Comparison of ENCODE assay signal across 10 mouse cellular contexts in genomic region chr17:75463223-75463622, GRCm38 (mm10). TPM values are rescaled to one million over a fixed set of nuclear protein-coding genes. Genes with fewer than 3 reads are reported as not detected.
DNase-seq lines count a peak whose midpoint lies in the region; ATAC-seq and TF ChIP-seq lines count a peak whose summit lies in the region.
"Not testable (repeated sequence)": the region's sequence is repeated elsewhere in the genome, so short reads cannot be mapped to it uniquely, and the experiment has no call there.
"Had no signal": no experiment of that assay in that cellular context is flagged by ENCODE, and none has a peak within 500 bp of the region (broad histone marks: within the 10 kb centered on the region; RNA-seq: fewer than 3 reads in every experiment).

No protein-coding gene starts in this region.

- not testable (repeated sequence) for H3K9me3 ChIP-seq in CH12.LX (replicated peaks; ENCODE audit: low read length); lung, embryonic 15.5 days; lung, embryonic 16.5 days (ENCODE audit: control insufficient read depth, low read length)

- 93% methylated on average over 1 of the region's 1 CpGs for WGBS in heart, adult 2 months
- WGBS in lung, embryonic 15.5 days, result 91% methylated on average over 1 of the region's 1 CpGs
- WGBS in lung, embryonic 16.5 days, result 84% methylated on average over 1 of the region's 1 CpGs
- WGBS in macrophage (ENCODE audit: missing documents), result 84% methylated on average over 1 of the region's 1 CpGs

- TF ChIP-seq EP300 in CH12.LX (IDR thresholded peaks at IDR 0.05; ENCODE audit: low read length); heart, adult 2 months (IDR thresholded peaks at IDR 0.05; ENCODE audit: insufficient read depth, low read depth, low read length): not testable (repeated sequence)

- not testable (repeated sequence) for DNase-seq in CH12.LX (ENCODE audit: extremely low read depth); gastrocnemius, adult 2 months; heart, adult 2 months

- dilution Hi-C loops in CH12.LX (cut with MboI; ENCODE audit: extremely low pct_ligation_motif_present, extremely low pct_unique_long_range_greater_than_20kb, low sequenced_read_pairs), result not testable (repeated sequence)

- ATAC-seq in lung, embryonic 15.5 days (ENCODE audit: borderline replicate concordance, extremely low read depth, low FRiP score, low TSS enrichment); lung, embryonic 16.5 days (ENCODE audit: low read depth): not testable (repeated sequence)

- H3K4me1 ChIP-seq in CH12.LX (ENCODE audit: control insufficient read depth in 1 of 2, insufficient read depth in 2 of 2), result peaks cover 7 to 20% of the 10 kb centered on the region in 2 experiments
- peaks cover 59% of the 10 kb centered on the region for H3K4me1 ChIP-seq in bone marrow macrophage, adult 2 months (ENCODE audit: control insufficient read depth, insufficient read depth, low read length)
- peaks cover 20% of the 10 kb centered on the region for H3K4me1 ChIP-seq in brown adipose tissue, adult 24 weeks (ENCODE audit: control insufficient read depth, insufficient read depth, insufficient read length, low read length)
- H3K4me1 ChIP-seq in heart, adult 2 months (ENCODE audit: control insufficient read depth, insufficient read depth, low read length), result peaks cover 19% of the 10 kb centered on the region
- H3K4me1 ChIP-seq in lung, embryonic 15.5 days, result peaks cover 20% of the 10 kb centered on the region
- peaks cover 13% of the 10 kb centered on the region for H3K4me1 ChIP-seq in lung, embryonic 16.5 days (replicated peaks; ENCODE audit: control insufficient read depth, insufficient read depth, low read length)

- H3K9ac ChIP-seq in CH12.LX (ENCODE audit: insufficient read depth, low read depth); heart, adult 2 months (ENCODE audit: low read depth, low read length); lung, embryonic 15.5 days; lung, embryonic 16.5 days (ENCODE audit: low read length): not testable (repeated sequence)

- TF ChIP-seq CTCF in CH12.LX (conservative IDR thresholded peaks at IDR 0.05 in 1 of 2, IDR thresholded peaks at IDR 0.05 in 1 of 2; ENCODE audit: low read depth in 2 of 2, low read length in 2 of 2); bone marrow macrophage, adult 2 months (IDR thresholded peaks at IDR 0.05; ENCODE audit: low read depth, low read length); gastrocnemius, adult 2 months (IDR thresholded peaks at IDR 0.05); heart, adult 2 months (IDR thresholded peaks at IDR 0.05): not testable (repeated sequence)

- H3K4me3 ChIP-seq in CH12.LX (replicated peaks in 1 of 3; ENCODE audit: low read depth in 2 of 3, low read length in 2 of 3, poor library complexity in 1 of 3); bone marrow macrophage, adult 2 months (ENCODE audit: insufficient read depth, low read length); brown adipose tissue, adult 24 weeks (ENCODE audit: insufficient read depth, low read depth, low read length); gastrocnemius, adult 2 months; heart, adult 2 months; lung, embryonic 15.5 days; lung, embryonic 16.5 days (ENCODE audit: low read length); macrophage (ENCODE audit: inconsistent target): not testable (repeated sequence)

- not testable (repeated sequence) for TF ChIP-seq POLR2A in CH12.LX (IDR thresholded peaks at IDR 0.05; ENCODE audit: low read depth, low read length); bone marrow macrophage, adult 2 months (IDR thresholded peaks at IDR 0.05; ENCODE audit: borderline replicate concordance, low read depth, low read length); heart, adult 2 months (IDR thresholded peaks at IDR 0.05; ENCODE audit: insufficient read depth, low read depth, low read length)

- H3K27ac ChIP-seq in CH12.LX (ENCODE audit: insufficient read depth, low read depth), result not testable (repeated sequence)
- H3K27ac ChIP-seq in bone marrow macrophage, adult 2 months (ENCODE audit: insufficient read depth, low read depth, low read length), result peak overlapping the region; percentile 98
- peak overlapping the region; percentile 80 for H3K27ac ChIP-seq in brown adipose tissue, adult 24 weeks (replicated peaks; ENCODE audit: low read depth, low read length)
- H3K27ac ChIP-seq in gastrocnemius, adult 2 months, result peak overlapping the region; percentile 96
- H3K27ac ChIP-seq in heart, adult 2 months, result peak overlapping the region; percentile 79
- H3K27ac ChIP-seq in lung, embryonic 15.5 days, result 0 out of 2 replicates have a peak overlapping the region, but pooled peaks have one; percentile 39
- peak overlapping the region; percentile 20; the same call in 1 of the 2 replicates for H3K27ac ChIP-seq in lung, embryonic 16.5 days (ENCODE audit: low read length)
- H3K27ac ChIP-seq in macrophage, result peak overlapping the region; percentile 74

- not testable (repeated sequence) for TF ChIP-seq RAD21 in CH12.LX (IDR thresholded peaks at IDR 0.05; ENCODE audit: low read depth, low read length)

- in situ Hi-C loops in CH12.LX (cut with MboI; ENCODE audit: low pct_ligation_motif_present, low pct_unique_long_range_greater_than_20kb, low sequenced_read_pairs), result not testable (repeated sequence)

- intact Hi-C loops in gastrocnemius, adult 2 months (cut with DNase I), result not testable (repeated sequence)
- intact Hi-C loops in heart, adult 2 months (cut with DNase I), result loop anchor here (5.0 kb wide), 1 partner anchor 74 kb away; no protein-coding TSS in a partner anchor

- peaks cover 20% of the 10 kb centered on the region for H3K79me2 ChIP-seq in CH12.LX (replicated peaks; ENCODE audit: control insufficient read depth, extremely low read depth, insufficient read depth, poor library complexity, severe bottlenecking)
- H3K79me2 ChIP-seq in heart, adult 2 months (replicated peaks; ENCODE audit: control insufficient read depth, insufficient read depth, low read length), result not testable (repeated sequence)
- H3K79me2 ChIP-seq in macrophage (ENCODE audit: inconsistent target), result peaks cover 21% of the 10 kb centered on the region

- not testable (repeated sequence) for H3K36me3 ChIP-seq in CH12.LX (replicated peaks in 1 of 2; ENCODE audit: control insufficient read depth in 1 of 2, insufficient read depth in 1 of 2, low read length in 1 of 2); heart, adult 2 months (ENCODE audit: control insufficient read depth, insufficient read depth, low read length); lung, embryonic 15.5 days; lung, embryonic 16.5 days (ENCODE audit: control insufficient read depth, insufficient read depth, low read length); macrophage (ENCODE audit: inconsistent target)

- not testable (repeated sequence) for H3K27me3 ChIP-seq in CH12.LX (replicated peaks); heart, adult 2 months (ENCODE audit: control insufficient read depth, insufficient read depth, low read length); lung, embryonic 15.5 days; lung, embryonic 16.5 days (ENCODE audit: control insufficient read depth, insufficient read depth, low read depth, low read length)

- H3K4me2 ChIP-seq in CH12.LX (ENCODE audit: insufficient read depth, low read depth, poor library complexity, severe bottlenecking); lung, embryonic 15.5 days; lung, embryonic 16.5 days (ENCODE audit: low read depth, low read length): not testable (repeated sequence)

TF ChIP-seq in CH12.LX, 34 proteins besides CTCF, POLR2A, EP300 and RAD21:
- peak; percentile 75 for TF ChIP-seq TCF12 (IDR thresholded peaks at IDR 0.05; ENCODE audit: low read depth, low read length)

RNA-seq across cellular contexts. Expression of gene Rasgrp3, which starts 27.5 kb away (rescaled TPM):
- total RNA-seq in CH12.LX (2012; rRNA removed) (79.6 and 115 TPM in 2 replicates), CH12.LX (2014; rRNA removed) (164 and 166 TPM in 2 replicates)
- polyA plus RNA-seq in CH12.LX (2012; ENCODE audit: insufficient read length, low read depth) (161 and 162 TPM in 2 replicates), macrophage (2018) (7.1 to 11.4 TPM (median 9.7 TPM) in 3 replicates)
- 17.7 and 19.4 TPM in 2 replicates for polyA plus RNA-seq in bone marrow macrophage, adult 2 months (2012; ENCODE audit: insufficient read depth, insufficient read length, missing spikeins)
- polyA plus RNA-seq in brown adipose tissue, adult 24 weeks (2012; ENCODE audit: insufficient read depth, insufficient read length, missing spikeins), result 5.4 and 7.1 TPM in 2 replicates
- total RNA-seq in gastrocnemius, adult 2 months (2021), result 10 to 100 TPM; 31.2 to 52.3 TPM
- 10 to 100 TPM; 27.2 to 27.4 TPM for total RNA-seq in heart, adult 2 months (2021)
- polyA plus RNA-seq in heart, adult 2 months (2012; rRNA removed), result 10.4 and 28.1 TPM in 2 replicates
- 26.0 and 32.5 TPM in 2 replicates for polyA plus RNA-seq in lung, embryonic 15.5 days (2015; fragmentation: Nextera tagmentation; extraction: Ambion mirVana)
- polyA plus RNA-seq in lung, embryonic 16.5 days (2015; fragmentation: Nextera tagmentation; extraction: Ambion mirVana), result 31.4 and 34.3 TPM in 2 replicates
- 10 to 100 TPM in 10 of 26 experiments, 1 to 10 TPM in 13, under 1 TPM in 3; 0.28 to 56.1 (median 3.7) TPM for total RNA-seq in macrophage (2018; cell fraction: chromatin; rRNA removed)
- total RNA-seq in macrophage (2018; cell fraction: cytosol; rRNA removed), result 10 to 100 TPM in 11 of 26 experiments, 1 to 10 TPM in 14, under 1 TPM in 1; 0.82 to 22.1 (median 5.2) TPM
- 10 to 100 TPM in 8 of 26 experiments, 1 to 10 TPM in 15, under 1 TPM in 3; 0.52 to 32.4 (median 6.2) TPM for total RNA-seq in macrophage (2018; cell fraction: nucleus; rRNA removed)
- total RNA-seq: MEL had no signal
- polyA plus RNA-seq: G1E had no signal
